Mouse (Mus musculus) gonadal fat pad, adult 2 months (tissue): ENCODE results near the gene Ifi208. TPM values are rescaled to one million over a fixed set of nuclear protein-coding genes. Genes with fewer than 3 reads are reported as not detected.
"Not testable (repeated sequence)": the region's sequence is repeated elsewhere in the genome, so short reads cannot be mapped to it uniquely, and the experiment has no call there.

ENCODE experiments used
- DNase-seq: peaks from one replicate; pipeline ENCODE4 v3.0.0-alpha.2; 2012; ENCODE audit warnings: low read depth
- polyA plus RNA-seq: library from polyadenylated mRNA; depleted of rRNA; stranded (reverse); fragments of >200 nt; gene quantifications from 2 replicates; pipeline ENCODE4 v1.2.3, GENCODE M21; 2012; rRNA removed

Gene Ifi208
- polyA plus RNA-seq, result 0.48 and 1.1 TPM in 2 replicates

GRCm38 (mm10) chr1:173673458-173674097 is at the start of gene Ifi208:
Gene Ifi208 (plus strand): TSS chr1:173673675.
- DNase-seq, result not testable (repeated sequence)

DNA sequence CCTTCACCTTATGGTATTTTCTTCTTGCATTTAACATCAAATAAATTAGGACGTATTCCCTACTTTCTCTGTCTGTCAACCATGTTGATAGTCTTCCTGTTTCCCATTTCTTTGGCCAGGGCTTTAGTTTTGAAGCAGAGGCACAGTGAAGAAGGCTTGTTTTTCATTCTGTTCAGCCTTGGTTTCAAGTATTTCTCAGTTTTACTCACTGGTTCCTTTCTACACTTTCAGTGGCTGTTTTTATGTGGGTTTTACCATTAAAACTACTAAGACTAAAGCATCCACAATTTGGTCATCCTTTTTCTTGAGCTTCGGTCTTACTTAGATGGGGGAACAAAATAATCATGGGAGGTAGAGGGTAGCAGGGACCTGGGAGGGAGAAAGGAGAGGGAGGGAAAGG is 49.4 kb upstream of the Ifi208 start:
- no peak for DNase-seq

DNA sequence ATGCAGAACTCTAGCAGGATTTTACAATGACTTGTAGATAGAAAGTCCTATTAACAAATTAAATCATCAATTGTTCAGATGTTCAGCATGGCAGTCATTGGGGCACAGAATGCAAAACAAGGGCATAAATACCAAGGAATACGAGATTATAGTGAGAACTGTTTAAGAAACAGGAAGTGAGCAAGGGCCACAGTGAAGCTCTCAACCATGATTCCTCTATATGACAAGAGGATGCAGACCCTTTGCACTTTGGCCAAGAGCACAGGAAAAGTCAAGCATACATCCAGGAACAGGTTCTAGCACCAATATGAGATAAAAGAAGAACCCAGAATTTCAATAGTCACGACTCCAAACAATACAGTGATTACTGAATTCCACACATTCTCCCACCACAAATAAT is 46.8 kb upstream of the Ifi208 start:
- DNase-seq, result no peak

- DNase-seq, result not testable (repeated sequence)
Observed at GRCm38 (mm10) chr1:173630622-173631021, 42.9 kb upstream of the Ifi208 start, which contains the start of gene Ifi209. Gene Ifi209 (plus strand): TSS chr1:173630917.

GRCm38 (mm10) chr1:173633969-173634645 is 39.4 kb upstream of the Ifi208 start:
- no peak for DNase-seq

DNA sequence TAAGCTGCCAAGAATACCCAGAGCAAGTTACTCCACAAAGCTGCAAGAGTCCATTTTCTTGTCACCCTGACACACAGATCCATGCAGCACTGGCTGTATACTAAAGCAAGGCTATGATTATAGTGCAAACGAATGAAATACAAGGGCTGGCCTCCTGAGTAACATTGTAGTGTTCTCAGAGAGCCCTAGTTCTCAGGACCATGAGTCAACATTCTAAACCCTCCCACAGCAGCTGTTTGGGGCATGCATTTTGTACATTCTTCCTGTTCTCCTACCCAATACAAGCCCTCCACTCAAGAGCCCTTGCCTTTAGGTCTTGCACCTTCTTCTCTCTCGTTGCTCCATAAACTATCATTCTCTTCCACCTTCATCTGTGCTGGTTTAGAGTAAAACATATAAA is 28.1 kb upstream of the Ifi208 start:
- DNase-seq, result no peak

GRCm38 (mm10) chr1:173657973-173658372 is 15.5 kb upstream of the Ifi208 start:
- no peak for DNase-seq

DNA sequence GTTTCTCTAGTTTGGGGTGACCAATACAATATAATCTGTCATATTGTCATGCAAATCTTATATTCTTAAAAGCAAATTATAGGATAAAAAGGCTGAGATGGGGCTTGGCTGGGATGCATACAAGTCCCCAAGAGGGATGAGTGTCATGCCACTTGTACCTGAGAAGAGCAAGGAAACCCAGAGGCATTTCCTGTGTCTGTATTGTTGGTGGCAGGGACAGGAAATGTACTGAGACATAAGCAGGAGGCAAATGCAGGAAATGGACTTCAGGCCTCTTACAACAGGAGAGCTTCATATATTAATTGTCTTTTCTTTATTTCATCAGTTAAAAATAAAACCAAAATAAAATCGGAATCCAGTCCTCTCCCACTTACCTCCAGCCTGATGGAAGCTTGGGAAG is 5.1 kb downstream of the Ifi208 start:
- not testable (repeated sequence) for DNase-seq

- no peak for DNase-seq
Observed at GRCm38 (mm10) chr1:173694270-173694669, 20.8 kb downstream of the Ifi208 start.

DNA sequence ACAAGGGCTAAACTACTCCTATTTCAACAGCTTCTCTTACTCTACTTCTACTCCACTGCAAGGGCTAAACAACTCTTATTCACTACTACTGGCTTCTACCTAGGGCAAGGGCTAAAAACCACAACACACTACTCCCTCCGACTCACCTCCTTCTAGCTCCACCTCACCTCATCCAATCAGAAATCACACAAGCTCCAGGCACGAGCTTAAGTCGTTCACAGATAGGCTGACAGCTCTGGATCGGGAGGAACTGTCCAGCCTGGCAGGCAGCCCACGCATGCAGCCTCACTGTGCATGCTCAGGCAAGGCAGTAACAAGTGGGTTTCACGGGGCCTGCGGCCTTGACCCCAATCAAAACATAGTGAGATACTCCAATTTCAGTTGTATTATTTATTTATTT is 59.7 kb downstream of the Ifi208 start:
- DNase-seq, result no peak

DNA sequence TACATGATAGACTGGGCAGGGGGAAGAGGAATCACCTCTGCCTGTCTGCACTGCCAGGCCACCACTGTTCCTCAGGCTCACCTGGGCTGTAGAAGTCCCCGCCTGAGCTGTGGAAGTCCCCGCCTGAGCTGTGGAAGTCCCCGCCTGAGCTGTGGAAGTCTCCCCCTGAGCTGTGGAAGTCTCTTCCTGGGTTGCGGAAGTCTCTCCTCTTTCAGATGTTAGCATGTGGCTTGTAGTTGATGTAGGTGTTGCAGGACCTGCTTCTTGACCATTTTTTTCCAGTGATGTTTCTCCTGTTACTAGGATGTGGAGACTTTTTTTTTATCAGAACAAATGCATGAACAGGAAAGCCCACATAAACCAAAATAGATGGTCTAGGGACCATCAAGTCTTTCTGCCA is 61.5 kb downstream of the Ifi208 start:
- DNase-seq, result not testable (repeated sequence)

GRCm38 (mm10) chr1:173736986-173737385 is 63.5 kb downstream of the Ifi208 start:
- no peak for DNase-seq

DNA sequence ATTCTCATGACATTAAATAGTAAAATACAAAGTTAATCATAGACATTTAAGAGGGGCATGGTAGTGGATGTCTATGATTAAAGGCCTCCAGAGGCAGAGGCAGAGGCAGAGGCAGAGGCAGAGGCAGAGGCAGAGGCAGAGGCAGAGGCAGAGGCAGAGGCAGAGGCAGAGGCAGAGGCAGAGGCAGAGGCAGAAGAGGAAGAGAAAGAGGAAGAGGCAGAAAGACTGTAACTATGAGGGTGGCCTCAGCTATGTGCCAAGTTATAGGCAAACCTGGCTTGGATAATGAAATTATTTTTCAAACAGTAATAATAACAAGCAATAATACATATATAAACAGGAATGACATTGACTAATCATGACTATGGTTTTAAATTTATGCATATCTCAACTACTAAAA is 67.1 kb downstream of the Ifi208 start:
- DNase-seq, result no peak

DNA sequence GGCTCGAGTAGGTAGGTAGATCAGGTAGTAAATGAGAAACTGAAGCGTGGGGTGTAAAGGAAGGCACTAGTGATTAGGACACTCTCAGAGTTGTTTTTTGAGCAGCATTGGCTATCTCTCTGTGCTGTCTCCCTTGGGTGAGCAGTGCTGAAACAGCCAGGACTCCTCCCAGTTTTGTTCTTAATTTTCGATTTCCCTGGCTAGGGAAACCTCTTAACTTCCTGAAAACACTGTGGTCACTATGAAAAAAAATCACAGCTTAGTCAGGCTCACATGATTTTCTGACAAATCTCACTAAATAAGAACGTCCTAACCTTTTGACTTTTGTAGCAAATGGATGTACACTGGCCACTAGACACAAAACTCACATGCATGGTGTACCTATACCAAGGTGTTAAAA is 68.2 kb downstream of the Ifi208 start, which contains the start of gene Ifi207:
Gene Ifi207 (minus strand): TSS at position 92 of the 400 bp plus-strand sequence.
- peak; percentile 1 for DNase-seq

- DNase-seq, result no peak
Observed at GRCm38 (mm10) chr1:173742262-173742661, 68.8 kb downstream of the Ifi208 start.

Other genes with a start within 250 kb of the Ifi208 start
- 0.38 and 0.66 TPM in 2 replicates for gene Ifi206, start 182.6 kb upstream of the Ifi208 start, polyA plus RNA-seq
- gene Ifi214, start 137.7 kb upstream of the Ifi208 start, polyA plus RNA-seq, result not detected in 2 replicates
- 0.76 and 1.2 TPM in 2 replicates for gene Ifi213, start 74.4 kb upstream of the Ifi208 start, polyA plus RNA-seq
- gene Ifi209, start 42.8 kb upstream of the Ifi208 start, polyA plus RNA-seq, result 0.27 and 0.34 TPM in 2 replicates
- gene Ifi207, start 68.1 kb downstream of the Ifi208 start, polyA plus RNA-seq, result 11.6 and 12.2 TPM in 2 replicates
- gene Ifi204, start 93.3 kb downstream of the Ifi208 start, polyA plus RNA-seq, result 1.9 and 2.1 TPM in 2 replicates
- 0.84 and 1.5 TPM in 2 replicates for gene Ifi211, start 239.4 kb downstream of the Ifi208 start, polyA plus RNA-seq